24 mouse cellular contexts compared by ENCODE assay signal in the genomic region with DNA sequence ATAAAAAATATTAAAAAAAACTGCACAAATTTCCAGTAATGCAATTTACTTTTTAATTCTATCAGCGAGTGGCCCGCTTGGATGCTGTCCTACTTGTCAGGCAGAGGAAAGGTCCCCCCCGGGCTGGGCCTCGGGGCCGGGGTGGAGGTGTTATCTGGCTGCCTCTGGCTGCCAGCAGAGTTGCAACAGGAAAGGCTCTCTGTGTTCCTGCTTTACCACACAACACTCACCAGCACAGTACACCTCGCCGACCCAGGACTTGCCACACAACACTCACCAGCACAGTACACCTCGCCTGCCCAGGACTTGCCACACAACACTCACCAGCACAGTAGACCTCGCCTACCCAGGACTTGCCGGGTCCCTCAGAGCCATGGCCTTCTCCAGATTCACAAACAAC. TPM values are rescaled to one million over a fixed set of nuclear protein-coding genes. Genes with fewer than 3 reads are reported as not detected.
DNase-seq lines count a peak whose midpoint lies in the region; ATAC-seq and TF ChIP-seq lines count a peak whose summit lies in the region.
"Had no signal": no experiment of that assay in that cellular context is flagged by ENCODE, and none has a peak within 500 bp of the region (broad histone marks: within the 10 kb centered on the region; RNA-seq: fewer than 3 reads in every experiment).

No protein-coding gene starts in this region.

- H3K4me1 ChIP-seq in limb, embryonic 14.5 days (ENCODE audit: control insufficient read depth, insufficient read depth, low read length), result peaks cover 3% of the 10 kb centered on the region; the same call in 1 of the 2 replicates
- H3K4me1 ChIP-seq in limb, embryonic 10.5 days, result no peaks in the 10 kb centered on the region
- H3K4me1 ChIP-seq in megakaryocyte, embryonic 14.5 days, result peaks cover 20% of the 10 kb centered on the region
- no peaks in the 10 kb centered on the region for H3K4me1 ChIP-seq in hindbrain, embryonic 16.5 days (ENCODE audit: control insufficient read depth, insufficient read depth, low read depth, low read length)
- H3K4me1 ChIP-seq: hindbrain, embryonic 12.5 days; midbrain, embryonic 15.5 days; neural tube, embryonic 13.5 days had no signal

- H3K4me2 ChIP-seq in limb, embryonic 14.5 days (replicated peaks; ENCODE audit: low read depth, low read length, severe bottlenecking), result no peak overlapping the region
- H3K4me2 ChIP-seq in hindbrain, embryonic 16.5 days (ENCODE audit: low read length), result no peak overlapping the region
- H3K4me2 ChIP-seq: embryonic facial prominence, embryonic 15.5 days; hindbrain, embryonic 12.5 days; liver, embryonic 13.5 days; midbrain, embryonic 15.5 days; neural tube, embryonic 13.5 days had no signal

- TF ChIP-seq POLR2A in limb, embryonic 14.5 days (IDR thresholded peaks at IDR 0.05; ENCODE audit: borderline replicate concordance, extremely low read depth, insufficient read depth, insufficient read length), result no peak

- 0 out of 2 replicates have a peak overlapping the region, but pooled peaks have one; percentile 13 for H3K27ac ChIP-seq in limb, embryonic 14.5 days (replicated peaks; ENCODE audit: low read depth, low read length)
- no peak overlapping the region for H3K27ac ChIP-seq in limb, embryonic 10.5 days
- no peak overlapping the region for H3K27ac ChIP-seq in hindbrain, embryonic 16.5 days (ENCODE audit: low read depth, low read length)
- H3K27ac ChIP-seq: embryonic facial prominence, embryonic 15.5 days; hindbrain, embryonic 12.5 days; kidney, postnatal 0 days; liver, embryonic 13.5 days; midbrain, embryonic 15.5 days; neural tube, embryonic 13.5 days had no signal

- ATAC-seq in limb, embryonic 14.5 days (ENCODE audit: low FRiP score, low read depth), result no peak
- peak; percentile 37; the same call in 1 of the 2 replicates for ATAC-seq in granulocyte monocyte progenitor cell, adult 5-6 weeks (replicated peaks; ENCODE audit: poor library complexity, severe bottlenecking)
- no peak for ATAC-seq in hindbrain, embryonic 16.5 days
- ATAC-seq: forebrain, embryonic 14.5 days; midbrain, embryonic 15.5 days had no signal

- H3K4me3 ChIP-seq in limb, embryonic 14.5 days (replicated peaks; ENCODE audit: low read length), result no peak overlapping the region
- H3K4me3 ChIP-seq in limb, embryonic 10.5 days, result no peak overlapping the region
- H3K4me3 ChIP-seq in megakaryocyte, embryonic 14.5 days (replicated peaks), result peak overlapping the region; percentile 66
- no peak overlapping the region for H3K4me3 ChIP-seq in hindbrain, embryonic 16.5 days (ENCODE audit: low read length)
- H3K4me3 ChIP-seq: embryonic facial prominence, embryonic 15.5 days; hindbrain, embryonic 12.5 days; liver, embryonic 13.5 days; midbrain, embryonic 15.5 days; myocyte; neural tube, embryonic 13.5 days had no signal

- H3K36me3 ChIP-seq in limb, embryonic 14.5 days (ENCODE audit: control insufficient read depth, insufficient read depth, low read length), result peaks cover 23% of the 10 kb centered on the region
- H3K36me3 ChIP-seq in limb, embryonic 10.5 days, result peaks cover 33% of the 10 kb centered on the region
- peaks cover 40% of the 10 kb centered on the region for H3K36me3 ChIP-seq in megakaryocyte, embryonic 14.5 days (replicated peaks; ENCODE audit: low read length)
- 0 out of 2 replicates have a peak, but pooled peaks cover 5% of the 10 kb centered on the region for H3K36me3 ChIP-seq in hindbrain, embryonic 16.5 days (ENCODE audit: control insufficient read depth, insufficient read depth, low read length)
- H3K36me3 ChIP-seq: midbrain, embryonic 15.5 days had no signal

- H3K9me3 ChIP-seq in limb, embryonic 14.5 days (ENCODE audit: control insufficient read depth, low read length), result no peaks in the 10 kb centered on the region
- 0 out of 2 replicates have a peak, but pooled peaks cover 2% of the 10 kb centered on the region for H3K9me3 ChIP-seq in limb, embryonic 10.5 days (replicated peaks)
- H3K9me3 ChIP-seq in megakaryocyte, embryonic 14.5 days, result peaks cover 12% of the 10 kb centered on the region
- H3K9me3 ChIP-seq in hindbrain, embryonic 16.5 days (ENCODE audit: control insufficient read depth, low read length), result peaks cover 2% of the 10 kb centered on the region; the same call in 1 of the 2 replicates
- H3K9me3 ChIP-seq: embryonic facial prominence, embryonic 15.5 days; midbrain, embryonic 15.5 days; neural tube, embryonic 13.5 days had no signal

- 91% methylated on average over 10 of the region's 10 CpGs for WGBS in limb, embryonic 14.5 days
- WGBS in limb, embryonic 10.5 days, result 94% methylated on average over 10 of the region's 10 CpGs
- WGBS in hindbrain, embryonic 16.5 days, result 94% methylated on average over 10 of the region's 10 CpGs

- H3K9ac ChIP-seq in limb, embryonic 14.5 days (ENCODE audit: low read depth, low read length, severe bottlenecking), result no peak overlapping the region
- no peak overlapping the region for H3K9ac ChIP-seq in hindbrain, embryonic 16.5 days (ENCODE audit: low read depth, low read length)
- H3K9ac ChIP-seq: embryonic facial prominence, embryonic 15.5 days; hindbrain, embryonic 12.5 days; liver, embryonic 13.5 days; midbrain, embryonic 15.5 days; neural tube, embryonic 13.5 days had no signal

- no peaks in the 10 kb centered on the region for H3K27me3 ChIP-seq in limb, embryonic 14.5 days (ENCODE audit: control insufficient read depth, insufficient read depth, low read length)
- H3K27me3 ChIP-seq in limb, embryonic 10.5 days (ENCODE audit: low read depth, poor library complexity, severe bottlenecking), result no peaks in the 10 kb centered on the region
- no peaks in the 10 kb centered on the region for H3K27me3 ChIP-seq in megakaryocyte, embryonic 14.5 days (replicated peaks)
- H3K27me3 ChIP-seq in hindbrain, embryonic 16.5 days (replicated peaks; ENCODE audit: control insufficient read depth, insufficient read depth, low read length), result no peaks in the 10 kb centered on the region
- H3K27me3 ChIP-seq: embryonic facial prominence, embryonic 15.5 days; hindbrain, embryonic 12.5 days; liver, embryonic 13.5 days; midbrain, embryonic 15.5 days; neural tube, embryonic 13.5 days; Patski had no signal

- intact Hi-C loops in heart, postnatal 36 days (cut with DNase I), result no loop called here

- peak; percentile 91 for DNase-seq in heart, adult 11 months
- no peak for DNase-seq in heart, postnatal 36 days
- no peak for DNase-seq in limb, embryonic 14.5 days (ENCODE audit: low spot score)
- no peak for DNase-seq in limb, embryonic 10.5 days (ENCODE audit: low spot score)
- no peak for DNase-seq in cerebellum, postnatal 10 days
- DNase-seq: cerebellum, adult 11-12 months; cerebellum, postnatal 14 days; kidney, adult 18-20 months; liver, embryonic 13.5 days; lung, adult 2 months; lung, postnatal 14 days; right cerebral cortex, postnatal 4 days; thymus, adult 2 months had no signal

RNA-seq across cellular contexts. Expression of a gene that starts 38.8 kb away (rescaled TPM):
- 10 to 100 TPM; 45.8 to 46.6 TPM for total RNA-seq in heart, postnatal 36 days (2021)
- 28.6 and 28.9 TPM in 2 replicates for polyA plus RNA-seq in limb, embryonic 14.5 days (2012; rRNA removed)
- 36.4 and 38.8 TPM in 2 replicates for polyA plus RNA-seq in limb, embryonic 14.5 days (2014; fragmentation: Nextera tagmentation; extraction: Ambion mirVana)
- 47.8 and 49.9 TPM in 2 replicates for polyA plus RNA-seq in limb, embryonic 10.5 days (2016; fragmentation: Nextera tagmentation; extraction: Ambion mirVana)
- total RNA-seq in granulocyte monocyte progenitor cell, adult 5-6 weeks (2014; fragmentation: Nextera tagmentation), result 9.4 and 22.7 TPM in 2 replicates
- 22.9 and 34.1 TPM in 2 replicates for total RNA-seq in granulocyte monocyte progenitor cell, adult 5-6 weeks (2017)
- polyA plus RNA-seq in megakaryocyte, embryonic 14.5 days (2012; ENCODE audit: insufficient read depth, low replicate concordance), result 4.9 and 34.0 TPM in 2 replicates
- 33.1 and 39.7 TPM in 2 replicates for polyA plus RNA-seq in hindbrain, embryonic 16.5 days (2015; fragmentation: Nextera tagmentation; extraction: Ambion mirVana)
